Mouse (Mus musculus): ENCODE measurements around the gene Hck. TPM values are rescaled to one million over a fixed set of nuclear protein-coding genes. Genes with fewer than 3 reads are reported as not detected.

The Hck gene
- 1.2 and 1.4 TPM in 2 replicates for polyA plus RNA-seq (2012; rRNA removed)

DNA sequence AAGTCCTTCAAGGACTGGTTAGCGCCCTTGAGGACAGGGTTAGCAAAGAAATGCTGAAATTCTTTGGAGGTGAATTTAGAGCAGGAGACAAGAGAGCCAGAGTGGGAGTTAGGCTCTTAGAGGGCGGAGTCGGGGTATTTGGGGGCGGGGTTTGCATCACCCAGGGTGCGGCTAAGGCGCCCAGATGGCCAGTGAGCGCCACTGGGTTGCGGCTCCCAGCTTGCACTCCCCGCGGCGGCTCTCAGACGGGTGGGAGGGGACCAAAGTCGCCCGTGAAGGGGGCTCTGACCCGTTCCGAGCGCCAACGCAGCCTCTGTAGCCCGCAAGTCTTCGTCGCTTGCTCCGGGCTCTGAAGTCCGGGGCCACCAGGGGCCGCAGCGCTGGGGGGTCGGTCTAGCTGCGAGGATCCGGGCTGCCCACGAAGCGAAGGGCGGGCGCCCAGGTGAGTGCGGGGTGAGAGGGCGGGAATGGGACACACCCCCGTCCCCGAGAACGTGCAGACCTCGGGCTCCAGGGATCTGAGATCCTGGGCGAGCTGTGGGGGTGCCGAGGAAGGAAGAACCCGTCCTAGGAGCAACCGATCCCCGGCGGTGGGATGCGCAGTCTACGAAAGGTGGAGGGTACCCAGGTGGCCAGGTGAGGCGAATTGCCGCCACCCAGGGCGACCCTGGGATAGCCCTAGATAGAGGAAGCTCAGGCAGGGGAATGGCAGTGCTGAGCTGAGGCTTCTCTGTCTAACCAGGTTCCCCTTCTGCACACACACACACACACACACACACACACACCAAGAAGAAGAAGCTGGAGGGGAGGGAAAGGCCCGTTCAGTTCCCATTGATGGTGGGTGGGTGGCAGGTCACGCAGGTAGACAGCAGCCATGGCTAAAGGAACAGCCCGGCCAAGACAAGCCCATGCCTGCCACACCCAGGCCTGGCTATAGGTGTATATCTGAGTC, at the start of gene Hck:
TSS of gene Hck (plus strand) at position 156 of the 952 bp plus-strand sequence.
- WGBS: 6% methylated on average over 52 of the region's 52 CpGs
- TF ChIP-seq CTCF (IDR thresholded peaks at IDR 0.05; ENCODE audit: borderline replicate concordance, insufficient read depth, low read depth, low read length): no peak
- TF ChIP-seq POLR2A (IDR thresholded peaks at IDR 0.05; ENCODE audit: borderline replicate concordance, insufficient read depth, low read length): no peak
- Histone ChIP-seq H3K4me3 (replicated peaks; ENCODE audit: insufficient read depth, low read depth, low read length) (no peak within 1 kb of the TSS), H3K27me3 (ENCODE audit: control insufficient read depth, insufficient read depth, low read length) (peaks cover 2% of the 10 kb centered on the region; the same call in 1 of the 2 replicates), H3K4me1 (ENCODE audit: control insufficient read depth, insufficient read depth, low read length) (no peaks in the 10 kb centered on the region), H3K27ac (ENCODE audit: insufficient read depth, low read length) (no peak within 1 kb of the TSS)
- DNase-seq: no peak

DNA sequence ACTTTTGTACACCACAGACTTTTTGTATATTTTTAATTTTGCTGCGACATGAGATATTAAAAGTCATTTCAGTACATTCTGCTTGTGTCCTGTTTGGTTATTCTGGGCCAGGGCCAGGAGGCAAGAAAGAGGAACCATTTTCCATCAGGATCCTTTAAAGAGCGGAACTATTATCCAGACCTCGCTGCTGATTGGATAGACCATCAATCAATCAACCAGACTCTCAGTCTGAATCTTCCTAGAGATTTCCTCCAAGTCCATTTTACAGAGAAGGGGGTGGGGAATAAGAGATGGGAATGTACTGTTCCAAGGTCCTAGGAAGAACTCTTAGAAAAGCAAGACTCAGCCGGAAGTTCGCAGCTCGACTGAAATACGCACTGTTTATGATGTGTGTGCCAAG, 48.1 kb upstream of the Hck start:
- 85% methylated on average over 7 of the region's 7 CpGs for WGBS

DNA sequence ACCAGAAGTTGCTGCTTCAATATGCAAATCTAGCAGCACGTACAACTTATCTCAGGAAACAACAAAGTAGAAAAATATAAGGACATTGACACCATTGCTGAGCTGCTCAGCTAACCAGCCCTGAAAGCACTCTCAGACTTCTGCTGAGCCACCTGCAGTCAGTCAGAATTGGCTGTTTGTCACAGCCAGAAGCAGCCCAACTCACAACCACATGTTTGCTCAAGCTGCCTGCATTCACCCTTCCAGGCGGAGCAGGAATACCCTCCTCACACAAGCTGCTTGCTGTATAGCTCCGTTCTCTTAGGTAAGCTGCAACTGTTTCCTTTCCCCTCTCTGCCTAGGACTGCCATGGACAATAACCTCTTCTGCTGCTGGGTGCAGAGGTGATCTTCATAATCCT, 44.9 kb upstream of the Hck start:
- 69% methylated on average over 3 of the region's 3 CpGs for WGBS
- H3K27me3 ChIP-seq (ENCODE audit: control insufficient read depth, insufficient read depth, low read length): no peaks in the 10 kb centered on the region
- no peak for DNase-seq
- no peaks in the 10 kb centered on the region for H3K4me1 ChIP-seq (ENCODE audit: control insufficient read depth, insufficient read depth, low read length)
- TF ChIP-seq POLR2A (IDR thresholded peaks at IDR 0.05; ENCODE audit: borderline replicate concordance, insufficient read depth, low read length): no peak
- TF ChIP-seq CTCF (IDR thresholded peaks at IDR 0.05; ENCODE audit: borderline replicate concordance, insufficient read depth, low read depth, low read length): no peak
- H3K27ac ChIP-seq (ENCODE audit: insufficient read depth, low read length): no peak overlapping the region
- H3K4me3 ChIP-seq (replicated peaks; ENCODE audit: insufficient read depth, low read depth, low read length): no peak overlapping the region

More for the DNA sequence above, 48.1 kb upstream of the Hck start:
- Histone ChIP-seq H3K27ac (ENCODE audit: insufficient read depth, low read length) (no peak overlapping the region), H3K4me1 (ENCODE audit: control insufficient read depth, insufficient read depth, low read length) (peaks cover 4% of the 10 kb centered on the region; the same call in 1 of the 2 replicates), H3K4me3 (replicated peaks; ENCODE audit: insufficient read depth, low read depth, low read length) (no peak overlapping the region), H3K27me3 (ENCODE audit: control insufficient read depth, insufficient read depth, low read length) (no peaks in the 10 kb centered on the region)
- no peak for DNase-seq
- TF ChIP-seq CTCF (IDR thresholded peaks at IDR 0.05; ENCODE audit: borderline replicate concordance, insufficient read depth, low read depth, low read length): no peak
- TF ChIP-seq POLR2A (IDR thresholded peaks at IDR 0.05; ENCODE audit: borderline replicate concordance, insufficient read depth, low read length): no peak

DNA sequence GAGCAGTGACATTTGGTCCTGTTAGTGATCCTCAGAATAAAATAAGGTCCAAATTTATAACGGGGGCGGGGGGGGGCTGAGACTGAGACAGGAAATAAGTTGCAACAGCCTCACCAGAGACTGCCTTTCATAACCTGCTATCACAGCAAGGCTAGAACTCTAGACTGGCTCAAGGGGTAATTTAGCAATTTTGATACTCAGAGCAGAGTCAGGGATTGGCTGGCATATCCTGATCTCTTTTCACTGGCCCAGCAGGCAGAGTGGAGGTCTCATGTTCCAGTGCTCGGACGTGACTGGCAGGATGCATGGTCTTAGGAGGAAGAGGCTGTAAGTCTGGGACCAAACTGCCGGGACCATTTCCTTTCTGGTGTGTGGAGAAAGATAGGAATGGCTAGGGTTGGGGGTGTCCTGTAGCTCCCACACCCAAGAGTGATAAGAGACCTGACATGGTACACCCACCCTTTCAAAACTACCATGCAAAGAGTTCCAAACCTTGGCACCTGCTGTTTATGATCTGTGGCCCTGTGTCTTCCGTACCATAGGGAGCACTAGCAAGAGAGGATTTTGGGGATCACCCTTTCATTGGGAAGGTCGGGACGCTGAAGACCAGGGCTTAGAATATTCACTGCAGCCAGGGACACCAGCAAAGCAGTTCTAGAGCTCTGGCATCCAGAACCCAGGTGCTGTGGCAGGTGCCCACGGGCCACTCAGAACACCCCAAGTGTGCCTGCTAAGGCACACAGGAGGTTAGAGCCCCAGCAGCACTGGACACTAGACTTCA, 43.9 kb upstream of the Hck start:
- no peaks in the 10 kb centered on the region for H3K27me3 ChIP-seq (ENCODE audit: control insufficient read depth, insufficient read depth, low read length)
- DNase-seq: no peak
- no peak overlapping the region for H3K4me3 ChIP-seq (replicated peaks; ENCODE audit: insufficient read depth, low read depth, low read length)
- 81% methylated on average over 9 of the region's 9 CpGs for WGBS
- TF ChIP-seq POLR2A (IDR thresholded peaks at IDR 0.05; ENCODE audit: borderline replicate concordance, insufficient read depth, low read length) (no peak), CTCF (IDR thresholded peaks at IDR 0.05; ENCODE audit: borderline replicate concordance, insufficient read depth, low read depth, low read length) (no peak)
- H3K27ac ChIP-seq (ENCODE audit: insufficient read depth, low read length): no peak overlapping the region
- H3K4me1 ChIP-seq (ENCODE audit: control insufficient read depth, insufficient read depth, low read length): no peaks in the 10 kb centered on the region

- 51% methylated on average over 12 of the region's 12 CpGs for WGBS
- TF ChIP-seq CTCF (IDR thresholded peaks at IDR 0.05; ENCODE audit: borderline replicate concordance, insufficient read depth, low read depth, low read length): no peak
- TF ChIP-seq POLR2A (IDR thresholded peaks at IDR 0.05; ENCODE audit: borderline replicate concordance, insufficient read depth, low read length): no peak
- Histone ChIP-seq H3K4me3 (replicated peaks; ENCODE audit: insufficient read depth, low read depth, low read length) (no peak within 1 kb of the TSS), H3K27me3 (ENCODE audit: control insufficient read depth, insufficient read depth, low read length) (no peaks in the 10 kb centered on the region), H3K4me1 (ENCODE audit: control insufficient read depth, insufficient read depth, low read length) (peaks cover 4% of the 10 kb centered on the region; the same call in 1 of the 2 replicates), H3K27ac (ENCODE audit: insufficient read depth, low read length) (0 out of 2 replicates have a peak within 1 kb of the TSS, but pooled peaks have one; percentile 19)
- no peak for DNase-seq
Measured at GRCm38 (mm10) chr2:153065747-153066508, 42.3 kb upstream of the Hck start, which contains the start of gene Ccm2l. Ccm2l (plus strand) TSS chr2:153065955.

GRCm38 (mm10) chr2:153066991-153067390, 41.3 kb upstream of the Hck start:
- TF ChIP-seq POLR2A (IDR thresholded peaks at IDR 0.05; ENCODE audit: borderline replicate concordance, insufficient read depth, low read length) (no peak), CTCF (IDR thresholded peaks at IDR 0.05; ENCODE audit: borderline replicate concordance, insufficient read depth, low read depth, low read length) (no peak)
- 76% methylated on average over 6 of the region's 6 CpGs for WGBS
- Histone ChIP-seq H3K27ac (ENCODE audit: insufficient read depth, low read length) (no peak overlapping the region), H3K27me3 (ENCODE audit: control insufficient read depth, insufficient read depth, low read length) (no peaks in the 10 kb centered on the region), H3K4me1 (ENCODE audit: control insufficient read depth, insufficient read depth, low read length) (peaks cover 5% of the 10 kb centered on the region; the same call in 1 of the 2 replicates), H3K4me3 (replicated peaks; ENCODE audit: insufficient read depth, low read depth, low read length) (no peak overlapping the region)
- no peak for DNase-seq
